ENCODE assay signal across 37 mouse cellular contexts in the genomic region with DNA sequence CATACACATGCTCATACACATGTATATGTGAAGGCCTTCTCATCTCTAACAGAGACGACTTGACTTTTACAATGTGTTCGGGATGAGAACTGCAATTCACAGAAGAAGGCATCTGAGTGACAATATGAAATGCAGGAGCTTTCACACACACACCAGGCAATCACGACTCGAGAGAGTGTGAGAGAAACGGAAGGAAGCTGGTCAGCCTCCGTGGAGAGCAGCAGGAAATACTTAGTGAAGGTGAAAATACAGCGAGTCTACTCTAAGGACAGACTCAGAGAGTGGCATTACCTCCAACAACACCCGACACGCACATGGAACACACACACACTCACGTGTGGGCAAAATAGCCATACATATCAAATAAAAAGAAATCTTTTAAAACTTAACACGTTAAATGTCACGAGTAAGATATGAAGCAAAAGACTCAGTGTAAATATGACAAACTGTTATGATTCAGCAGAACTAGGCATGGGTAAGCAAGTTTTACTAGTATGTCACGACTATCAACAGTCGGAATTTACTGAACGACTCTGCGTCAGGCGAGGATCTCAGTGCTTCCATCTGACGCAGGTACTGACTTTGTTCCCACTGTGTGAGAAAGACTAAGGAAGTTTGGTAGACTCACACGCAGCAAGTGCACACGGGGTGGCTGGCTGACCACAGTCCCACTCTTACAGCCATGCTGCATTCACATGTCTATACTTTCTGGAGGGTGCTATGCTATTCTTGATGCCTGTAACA. TPM values are rescaled to one million over a fixed set of nuclear protein-coding genes. Genes with fewer than 3 reads are reported as not detected.
DNase-seq lines count a peak whose midpoint lies in the region; ATAC-seq and TF ChIP-seq lines count a peak whose summit lies in the region.
"Had no signal": no experiment of that assay in that cellular context is flagged by ENCODE, and none has a peak within 500 bp of the region (broad histone marks: within the 10 kb centered on the region; RNA-seq: fewer than 3 reads in every experiment).

No protein-coding gene starts in this region.

- no peaks in the 10 kb centered on the region for H3K27me3 ChIP-seq in spleen, adult 2 months (ENCODE audit: control insufficient read depth, insufficient read depth, low read length)
- no peaks in the 10 kb centered on the region for H3K27me3 ChIP-seq in heart, embryonic 10.5 days (ENCODE audit: insufficient read depth, poor library complexity, severe bottlenecking)
- H3K27me3 ChIP-seq in hindbrain, embryonic 10.5 days (ENCODE audit: insufficient read depth, poor library complexity, severe bottlenecking), result no peaks in the 10 kb centered on the region
- H3K27me3 ChIP-seq: heart, embryonic 15.5 days; hindbrain, embryonic 13.5 days; limb, embryonic 13.5 days; lung, embryonic 15.5 days; megakaryocyte, embryonic 14.5 days; midbrain, embryonic 12.5 days; neural tube, embryonic 15.5 days; stomach, embryonic 15.5 days had no signal

- peak; percentile 37 to 62; a peak in 2 of 4 replicates for ATAC-seq in hematopoietic stem cell, adult 5-6 weeks (replicated peaks in 1 of 2; ENCODE audit: insufficient read depth in 1 of 2, low FRiP score in 2 of 2, low TSS enrichment in 1 of 2, low read depth in 1 of 2, poor library complexity in 2 of 2, severe bottlenecking in 2 of 2)
- ATAC-seq: forebrain, postnatal 0 days had no signal

- no peak overlapping the region for H3K4me3 ChIP-seq in spleen, adult 2 months (ENCODE audit: extremely low read depth, insufficient read depth, insufficient read length)
- no peak overlapping the region for H3K4me3 ChIP-seq in heart, embryonic 10.5 days
- no peak overlapping the region for H3K4me3 ChIP-seq in hindbrain, embryonic 10.5 days
- H3K4me3 ChIP-seq: erythroblast, embryonic 14.5 days; heart, embryonic 15.5 days; hindbrain, embryonic 13.5 days; layer of hippocampus, adult 2 months; left cerebral cortex, adult 2 months; limb, embryonic 13.5 days; lung, embryonic 15.5 days; megakaryocyte, embryonic 14.5 days; midbrain, embryonic 12.5 days; neural tube, embryonic 15.5 days; stomach, embryonic 15.5 days had no signal

- TF ChIP-seq POLR2A in spleen, adult 2 months (IDR thresholded peaks at IDR 0.05; ENCODE audit: low read depth, low read length), result no peak

- H3K9me3 ChIP-seq in heart, embryonic 10.5 days, result no peaks in the 10 kb centered on the region
- no peaks in the 10 kb centered on the region for H3K9me3 ChIP-seq in hindbrain, embryonic 10.5 days
- H3K9me3 ChIP-seq: heart, embryonic 15.5 days; hindbrain, embryonic 13.5 days; limb, embryonic 13.5 days; lung, embryonic 15.5 days; megakaryocyte, embryonic 14.5 days; midbrain, embryonic 12.5 days; neural tube, embryonic 15.5 days; stomach, embryonic 15.5 days had no signal

- no peak for TF ChIP-seq CTCF in spleen, adult 2 months (IDR thresholded peaks at IDR 0.05; ENCODE audit: extremely low read depth, insufficient read depth, insufficient read length, insufficient replicate concordance)

- H3K36me3 ChIP-seq in spleen, adult 2 months (ENCODE audit: control insufficient read depth, insufficient read depth, low read length), result peaks cover 5% of the 10 kb centered on the region
- peaks cover 80% of the 10 kb centered on the region for H3K36me3 ChIP-seq in heart, embryonic 10.5 days
- peaks cover 87% of the 10 kb centered on the region for H3K36me3 ChIP-seq in hindbrain, embryonic 10.5 days

- WGBS in spleen, adult 2 months, result 46% methylated on average over 20 of the region's 20 CpGs
- 84% methylated on average over 20 of the region's 20 CpGs for WGBS in heart, embryonic 10.5 days
- WGBS in hindbrain, embryonic 10.5 days, result 90% methylated on average over 20 of the region's 20 CpGs

- peak overlapping the region; percentile 70 for H3K27ac ChIP-seq in spleen, adult 2 months (ENCODE audit: insufficient read depth, low read length)
- H3K27ac ChIP-seq in heart, embryonic 10.5 days, result no peak overlapping the region
- no peak overlapping the region for H3K27ac ChIP-seq in hindbrain, embryonic 10.5 days
- H3K27ac ChIP-seq: heart, embryonic 15.5 days; hindbrain, embryonic 13.5 days; layer of hippocampus, adult 2 months; left cerebral cortex, adult 2 months; limb, embryonic 13.5 days; lung, embryonic 15.5 days; midbrain, embryonic 12.5 days; neural tube, embryonic 15.5 days; stomach, embryonic 15.5 days had no signal

- peak in 1 of 2 experiments; percentile 40 for DNase-seq in spleen, adult 2 months (ENCODE audit: low read depth in 1 of 2, low spot score in 2 of 2)
- DNase-seq in spleen, postnatal 4 days (ENCODE audit: low spot score in 2 of 2), result no peak
- peak; percentile 47 for DNase-seq in CD4-positive, CD25-positive, alpha-beta regulatory T cell, adult 2 months (ENCODE audit: low read depth, low spot score)
- peak; percentile 47 for DNase-seq in natural killer cell, adult 2 months (ENCODE audit: low spot score in 2 of 2)
- DNase-seq in heart, embryonic 10.5 days (ENCODE audit: low spot score), result no peak
- DNase-seq in hindbrain, embryonic 10.5 days (ENCODE audit: low spot score), result no peak
- DNase-seq: adrenal gland, postnatal 14 days; cerebellum, adult 11-12 months; cerebellum, adult 9-11 months; forebrain, postnatal 0 days; kidney, adult 2 months; kidney, postnatal 36 days; lung, postnatal 36 days; right cerebral cortex, postnatal 25 days; thymus, postnatal 4 days had no signal

- peaks cover 5% of the 10 kb centered on the region; the same call in 1 of the 2 replicates for H3K4me1 ChIP-seq in spleen, adult 2 months (ENCODE audit: control insufficient read depth, insufficient read depth, insufficient read length)
- no peaks in the 10 kb centered on the region for H3K4me1 ChIP-seq in heart, embryonic 10.5 days
- no peaks in the 10 kb centered on the region for H3K4me1 ChIP-seq in hindbrain, embryonic 10.5 days (replicated peaks)
- H3K4me1 ChIP-seq: heart, embryonic 15.5 days; hindbrain, embryonic 13.5 days; limb, embryonic 13.5 days; lung, embryonic 15.5 days; midbrain, embryonic 12.5 days; neural tube, embryonic 15.5 days; stomach, embryonic 15.5 days had no signal

RNA-seq across cellular contexts. Expression of a gene that starts 11.5 kb away (rescaled TPM):
- polyA plus RNA-seq in spleen, adult 2 months (2012; rRNA removed), result 17.0 and 18.4 TPM in 2 replicates
- 27.6 and 67.0 TPM in 2 replicates for total RNA-seq in hematopoietic stem cell, adult 5-6 weeks (2017)
- polyA plus RNA-seq in heart, embryonic 10.5 days (2016; fragmentation: Nextera tagmentation; extraction: Ambion mirVana), result 28.6 and 31.1 TPM in 2 replicates
- 35.2 and 39.7 TPM in 2 replicates for polyA plus RNA-seq in hindbrain, embryonic 10.5 days (2016; fragmentation: Nextera tagmentation; extraction: Ambion mirVana)

RNA-seq across cellular contexts. Expression of a gene that starts 16.5 kb away (rescaled TPM):
- 3.6 and 4.9 TPM in 2 replicates for polyA plus RNA-seq in spleen, adult 2 months (2012; rRNA removed)
- 1.6 and 2.6 TPM in 2 replicates for total RNA-seq in hematopoietic stem cell, adult 5-6 weeks (2017)
- polyA plus RNA-seq in heart, embryonic 10.5 days (2016; fragmentation: Nextera tagmentation; extraction: Ambion mirVana), result 30.2 and 51.9 TPM in 2 replicates
- polyA plus RNA-seq in hindbrain, embryonic 10.5 days (2016; fragmentation: Nextera tagmentation; extraction: Ambion mirVana), result 47.3 and 55.6 TPM in 2 replicates
- polyA plus RNA-seq: erythroblast, embryonic 14.5 days had no signal

RNA-seq across cellular contexts. Expression of a gene that starts 17.8 kb away (rescaled TPM):
- polyA plus RNA-seq in spleen, adult 2 months (2012; rRNA removed), result 0.08 TPM in 1 of 2 replicates, not detected in the other
- total RNA-seq in hematopoietic stem cell, adult 5-6 weeks (2017), result 0.65 TPM in 1 of 2 replicates, not detected in the other
- 0.15 and 0.63 TPM in 2 replicates for polyA plus RNA-seq in heart, embryonic 10.5 days (2016; fragmentation: Nextera tagmentation; extraction: Ambion mirVana)
- polyA plus RNA-seq in hindbrain, embryonic 10.5 days (2016; fragmentation: Nextera tagmentation; extraction: Ambion mirVana), result 0.14 TPM in 1 of 2 replicates, not detected in the other
- total RNA-seq: gastrocnemius, adult 8-10 months; heart, adult 8-10 months; heart, postnatal 25 days; layer of hippocampus, adult 2 months; left cerebral cortex, adult 2 months had no signal
- polyA plus RNA-seq: erythroblast, embryonic 14.5 days had no signal

RNA-seq across cellular contexts. Expression of a gene that starts 27.9 kb away (rescaled TPM):
- polyA plus RNA-seq in spleen, adult 2 months (2012; rRNA removed), result 25.0 and 37.0 TPM in 2 replicates
- total RNA-seq in hematopoietic stem cell, adult 5-6 weeks (2017), result 2.3 and 8.4 TPM in 2 replicates
- polyA plus RNA-seq in heart, embryonic 10.5 days (2016; fragmentation: Nextera tagmentation; extraction: Ambion mirVana), result 10.2 and 13.1 TPM in 2 replicates
- polyA plus RNA-seq in hindbrain, embryonic 10.5 days (2016; fragmentation: Nextera tagmentation; extraction: Ambion mirVana), result 3.9 and 6.7 TPM in 2 replicates

RNA-seq across cellular contexts. Expression of a gene that starts 38.4 kb away (rescaled TPM):
- 0.27 and 0.29 TPM in 2 replicates for polyA plus RNA-seq in spleen, adult 2 months (2012; rRNA removed)
- not detected in 2 replicates for total RNA-seq in hematopoietic stem cell, adult 5-6 weeks (2017)
- 0.28 TPM in 1 of 2 replicates, not detected in the other for polyA plus RNA-seq in heart, embryonic 10.5 days (2016; fragmentation: Nextera tagmentation; extraction: Ambion mirVana)
- 0.30 TPM in 1 of 2 replicates, not detected in the other for polyA plus RNA-seq in hindbrain, embryonic 10.5 days (2016; fragmentation: Nextera tagmentation; extraction: Ambion mirVana)
- total RNA-seq: adrenal gland, postnatal 14 days; gastrocnemius, adult 8-10 months; heart, postnatal 25 days; layer of hippocampus, postnatal 14 days; left cerebral cortex, adult 2 months; left cerebral cortex, postnatal 36 days; midbrain, postnatal 0 days had no signal
- polyA plus RNA-seq: cortical plate, adult 2 months; erythroblast, embryonic 14.5 days; forebrain, embryonic 11.5 days; hindbrain, embryonic 13.5 days; liver, embryonic 11.5 days; liver, embryonic 16.5 days had no signal

Comparison
In these comparisons a context has a peak if more than half of its experiments do, and no peak if none do; other contexts are left out.
1. DNase-seq: peak in CD4-positive, CD25-positive, alpha-beta regulatory T cell, adult 2 months (single experiment) and natural killer cell, adult 2 months (2 of 2); none in spleen, postnatal 4 days (0 of 2), heart, embryonic 10.5 days (single experiment) and hindbrain, embryonic 10.5 days (single experiment).